Mouse (Mus musculus): ENCODE measurements around the gene Rtn3.
A peak's percentile ranks its signal among the peaks of the same experiment; 100 is the strongest.
"Not testable (repeated sequence)": the region's sequence is repeated elsewhere in the genome, so short reads cannot be mapped to it uniquely, and the experiment has no call there.

Rtn3 gene

GRCm38 (mm10) chr19:7421602-7422591 lies 61.2 kb downstream of the Rtn3 start:
- DNase-seq (ENCODE audit: low spot score), result peak; percentile 44

- DNase-seq (ENCODE audit: low spot score), result no peak
Measured at GRCm38 (mm10) chr19:7420841-7421601, 62.1 kb downstream of the Rtn3 start.

- DNase-seq (ENCODE audit: low spot score), result no peak
Measured at GRCm38 (mm10) chr19:7420108-7420507, 63.0 kb downstream of the Rtn3 start.

GRCm38 (mm10) chr19:7419134-7419533 lies 63.9 kb downstream of the Rtn3 start:
- no peak for DNase-seq (ENCODE audit: low spot score)

GRCm38 (mm10) chr19:7417911-7418849 lies 64.9 kb downstream of the Rtn3 start:
- peak; percentile 66 for DNase-seq (ENCODE audit: low spot score)

- DNase-seq (ENCODE audit: low spot score), result peak; percentile 73
Measured at GRCm38 (mm10) chr19:7416834-7417735, 66.0 kb downstream of the Rtn3 start, which contains the start of gene 2700081O15Rik. Gene 2700081O15Rik (plus strand): TSS chr19:7417625.

- no peak for DNase-seq (ENCODE audit: low spot score)
Measured at GRCm38 (mm10) chr19:7415916-7416833, 66.9 kb downstream of the Rtn3 start.

GRCm38 (mm10) chr19:7412361-7412760 lies 70.7 kb downstream of the Rtn3 start:
- no peak for DNase-seq (ENCODE audit: low spot score)

- DNase-seq (ENCODE audit: low spot score), result no peak
Measured at GRCm38 (mm10) chr19:7404623-7405229, 78.4 kb downstream of the Rtn3 start.

GRCm38 (mm10) chr19:7400635-7401034 lies 82.4 kb downstream of the Rtn3 start:
- DNase-seq (ENCODE audit: low spot score), result no peak

- DNase-seq (ENCODE audit: low spot score), result not testable (repeated sequence)
Measured at GRCm38 (mm10) chr19:7398898-7399297, 84.2 kb downstream of the Rtn3 start.

- not testable (repeated sequence) for DNase-seq (ENCODE audit: low spot score)
Measured at GRCm38 (mm10) chr19:7396867-7397826, 85.9 kb downstream of the Rtn3 start.

GRCm38 (mm10) chr19:7388488-7388887 lies 94.6 kb downstream of the Rtn3 start:
- no peak for DNase-seq (ENCODE audit: low spot score)

- no peak for DNase-seq (ENCODE audit: low spot score)
Measured at GRCm38 (mm10) chr19:7386042-7386441, 97.0 kb downstream of the Rtn3 start.

GRCm38 (mm10) chr19:7382903-7383865 lies 99.9 kb downstream of the Rtn3 start, which contains the start of gene Spindoc:
Gene Spindoc (minus strand): TSS chr19:7382994.
- DNase-seq (ENCODE audit: low spot score), result peak; percentile 96

- peak; percentile 36 for DNase-seq (ENCODE audit: low spot score)
Measured at GRCm38 (mm10) chr19:7382248-7382902, 100.7 kb downstream of the Rtn3 start.
